Mouse (Mus musculus) inflammation-experienced regulatory T-cells, adult 6 months (primary cell): ENCODE results near the gene Lonrf2. TPM values are rescaled to one million over a fixed set of nuclear protein-coding genes. Genes with fewer than 3 reads are reported as not detected.

Source experiments
- ATAC-seq: one replicate; pipeline ENCODE4 v1.8.0; 2017
- polyA plus RNA-seq, 3 experiments: library from polyadenylated mRNA; unstranded; fragments of 100-300 nt; shearing (Covaris generic); gene quantifications; one replicate each; pipeline ENCODE4 v1.2.1; 2017

Lonrf2 gene
- polyA plus RNA-seq, 3 experiments from 2014 or later = not detected

DNA sequence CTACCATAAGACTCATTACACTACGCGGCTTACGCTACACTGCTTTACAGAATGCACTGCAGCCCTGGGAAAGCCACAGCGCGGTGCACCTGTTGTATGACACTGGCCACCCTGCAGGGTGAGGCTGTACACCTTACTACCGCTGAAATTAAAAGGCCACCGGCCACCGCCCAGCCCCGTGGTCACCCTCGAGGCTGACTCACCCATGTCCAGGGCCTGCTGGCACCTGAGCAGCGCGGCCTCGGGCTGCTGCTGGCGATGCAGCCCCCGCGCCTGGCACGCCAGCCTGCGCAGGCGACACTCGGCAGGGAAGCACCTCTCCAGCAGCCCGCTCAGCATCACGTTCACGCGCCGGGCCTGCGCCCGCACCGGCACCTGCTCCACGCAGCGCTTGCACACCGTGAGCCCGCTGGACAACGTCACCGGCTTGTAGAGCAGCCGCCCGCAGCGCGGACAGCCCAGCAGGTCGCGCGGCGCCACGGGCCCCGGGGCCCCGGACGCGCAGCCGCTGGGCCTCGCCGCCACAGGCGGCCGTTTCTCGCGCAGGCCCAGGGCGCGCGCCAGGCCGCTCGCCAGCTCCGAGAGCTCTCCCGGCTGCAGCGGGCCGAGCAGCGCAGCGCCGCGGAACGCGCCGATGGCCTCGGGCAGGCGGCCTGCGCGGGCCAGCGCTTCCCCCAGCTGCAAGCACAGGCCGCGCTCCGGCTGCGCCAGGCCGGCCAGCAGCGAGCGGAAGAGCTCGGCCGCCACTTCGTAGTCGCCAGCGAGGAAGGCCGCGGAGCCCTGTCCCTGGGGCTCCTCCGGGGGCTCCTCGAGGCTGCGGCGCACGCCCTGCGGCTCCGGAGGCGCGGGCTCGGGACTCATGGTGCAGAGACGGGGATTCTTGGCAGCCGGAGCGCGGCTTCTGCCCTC lies 689 bp downstream of the Lonrf2 start:
- no peak for ATAC-seq

- ATAC-seq = no peak
These were observed 1.6 kb downstream of the Lonrf2 start for GRCm38 (mm10) chr1:38834899-38835298.

GRCm38 (mm10) chr1:38824926-38825325 lies 11.6 kb downstream of the Lonrf2 start:
- no peak for ATAC-seq

GRCm38 (mm10) chr1:38823851-38824250 lies 12.7 kb downstream of the Lonrf2 start:
- no peak for ATAC-seq

DNA sequence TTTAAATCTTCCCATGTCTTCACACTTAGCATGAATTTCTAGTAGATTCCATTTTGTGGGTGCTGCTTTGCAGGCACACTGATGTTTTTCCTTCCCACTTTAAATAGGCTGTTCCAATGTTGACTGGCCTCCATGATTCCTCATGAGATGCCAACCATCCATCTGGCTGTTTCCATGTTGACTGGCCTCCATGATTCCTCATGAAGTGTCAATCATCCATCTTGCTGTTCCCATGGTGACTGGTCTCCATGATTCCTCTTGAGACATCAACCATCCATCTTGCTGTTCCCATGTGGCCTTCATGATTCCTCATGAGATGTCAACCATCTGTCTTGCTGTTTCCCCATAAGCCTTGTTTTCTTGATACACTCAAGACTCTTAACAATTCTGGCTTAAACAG lies 16.8 kb downstream of the Lonrf2 start:
- no peak for ATAC-seq

GRCm38 (mm10) chr1:38817671-38818070 lies 18.8 kb downstream of the Lonrf2 start:
- no peak for ATAC-seq

- no peak for ATAC-seq
These were observed 19.2 kb downstream of the Lonrf2 start for GRCm38 (mm10) chr1:38817268-38817667.

DNA sequence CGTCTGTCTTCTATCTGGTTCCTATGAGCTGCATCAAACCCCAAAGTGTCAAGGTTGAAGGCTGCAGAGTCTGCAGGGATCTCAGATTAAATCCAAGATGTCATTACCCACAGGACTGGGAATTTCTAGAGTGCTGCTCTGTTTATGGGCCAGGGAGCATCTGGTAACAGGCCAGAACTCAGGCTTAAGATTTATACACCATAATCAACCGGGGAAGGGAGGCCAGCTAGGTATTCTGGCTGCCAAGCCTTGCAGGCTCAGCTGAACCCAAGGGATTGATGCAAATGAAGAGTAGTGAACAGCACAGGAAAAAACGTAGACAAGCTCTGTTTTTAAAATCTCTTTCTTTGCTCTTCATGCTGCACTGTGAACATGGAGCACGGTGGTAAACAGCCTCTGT lies 20.2 kb downstream of the Lonrf2 start:
- ATAC-seq = no peak

DNA sequence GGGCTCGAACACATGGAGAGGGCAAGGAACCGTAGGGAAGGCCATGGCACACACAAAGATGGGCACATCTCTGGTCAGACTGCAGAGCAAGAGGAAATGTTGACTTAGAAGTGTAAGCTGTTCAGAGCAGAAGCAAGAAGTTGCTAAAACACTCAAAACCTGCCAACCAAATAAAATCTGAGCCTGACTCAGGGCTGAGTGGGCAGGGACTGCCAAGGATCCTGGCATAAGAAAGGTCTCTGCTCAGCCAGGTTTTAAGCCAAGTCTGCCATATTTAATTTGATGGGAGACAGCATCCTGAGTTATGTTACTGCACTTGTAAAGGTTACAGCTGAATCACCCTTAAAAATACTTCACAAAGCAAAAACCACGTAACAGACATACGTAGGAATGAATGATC lies 29.4 kb downstream of the Lonrf2 start:
- no peak for ATAC-seq

DNA sequence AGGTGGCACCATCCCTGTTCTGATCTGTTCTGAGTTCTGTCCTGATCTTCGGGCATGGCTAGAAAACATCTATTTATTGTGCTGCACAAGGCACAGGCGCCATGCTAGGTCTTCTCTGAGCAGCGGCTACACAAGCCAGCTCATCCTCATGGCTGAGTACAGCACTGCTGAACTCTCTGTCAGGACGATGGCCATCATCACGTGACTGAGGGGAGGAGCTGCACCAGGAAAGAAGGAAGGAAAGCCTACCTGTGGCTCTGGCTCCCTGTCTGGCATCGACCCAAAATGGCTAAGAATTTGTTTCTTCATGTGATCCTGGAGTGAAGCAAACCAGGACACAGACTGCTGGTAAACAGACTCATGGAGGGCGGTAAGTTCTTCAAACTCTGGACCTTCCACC lies 36.1 kb downstream of the Lonrf2 start:
- no peak for ATAC-seq

DNA sequence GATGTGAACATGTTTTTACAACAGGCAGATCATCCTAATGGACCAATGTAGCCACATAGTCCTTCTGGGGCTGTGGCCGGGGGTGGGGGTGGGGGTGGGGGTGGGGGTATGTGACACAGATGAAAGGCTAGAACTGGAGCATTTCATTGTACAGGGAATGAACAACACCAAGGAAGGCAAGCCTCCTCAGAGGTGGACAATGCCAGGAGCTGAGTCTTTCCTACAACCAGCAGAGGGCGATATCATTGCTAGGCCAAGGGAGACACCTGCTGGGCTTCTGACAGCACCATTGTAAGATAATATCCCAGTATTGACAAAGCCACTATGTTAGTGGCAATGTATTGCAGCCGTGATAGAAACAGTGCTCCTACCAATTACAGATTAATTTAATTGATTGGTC lies 37.2 kb downstream of the Lonrf2 start:
- no peak for ATAC-seq

DNA sequence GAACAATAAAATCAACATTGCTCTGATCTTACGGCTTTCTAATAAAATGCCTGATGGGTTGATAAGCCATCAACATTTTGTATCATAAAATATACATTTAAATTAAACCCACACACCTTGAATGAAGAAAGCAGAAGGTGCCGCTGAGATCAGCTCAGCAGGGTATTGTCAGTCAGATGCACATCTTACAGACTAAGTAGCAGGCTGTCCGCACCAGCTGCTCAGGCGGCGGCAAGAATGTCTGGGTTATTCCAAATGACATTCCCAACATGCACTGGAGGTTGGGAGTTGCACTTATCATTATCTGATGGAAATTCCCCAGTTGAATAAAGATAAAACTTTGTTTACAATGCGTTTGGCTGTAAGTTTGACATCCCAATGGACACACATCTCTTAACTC lies 39.6 kb downstream of the Lonrf2 start:
- no peak for ATAC-seq

DNA sequence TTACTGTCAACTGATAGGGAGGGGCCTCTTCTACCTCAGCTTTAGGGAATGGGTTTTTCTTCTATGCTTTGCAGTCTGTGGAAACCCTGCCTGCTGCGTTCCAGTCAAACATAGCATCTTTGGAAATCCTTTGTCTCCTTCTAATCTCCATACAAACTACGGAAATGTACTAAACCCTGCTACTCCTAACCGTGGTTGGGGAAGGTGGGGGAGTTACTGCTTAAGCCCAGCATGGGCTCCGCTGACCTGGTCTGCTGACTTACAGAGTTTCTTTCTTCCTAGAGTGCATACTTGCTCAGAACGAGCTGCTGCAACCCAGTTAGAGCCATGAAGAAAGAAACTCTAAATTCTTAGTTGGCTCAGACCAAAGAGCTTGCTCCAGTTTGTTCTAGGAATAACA lies 41.0 kb downstream of the Lonrf2 start:
- ATAC-seq = no peak

DNA sequence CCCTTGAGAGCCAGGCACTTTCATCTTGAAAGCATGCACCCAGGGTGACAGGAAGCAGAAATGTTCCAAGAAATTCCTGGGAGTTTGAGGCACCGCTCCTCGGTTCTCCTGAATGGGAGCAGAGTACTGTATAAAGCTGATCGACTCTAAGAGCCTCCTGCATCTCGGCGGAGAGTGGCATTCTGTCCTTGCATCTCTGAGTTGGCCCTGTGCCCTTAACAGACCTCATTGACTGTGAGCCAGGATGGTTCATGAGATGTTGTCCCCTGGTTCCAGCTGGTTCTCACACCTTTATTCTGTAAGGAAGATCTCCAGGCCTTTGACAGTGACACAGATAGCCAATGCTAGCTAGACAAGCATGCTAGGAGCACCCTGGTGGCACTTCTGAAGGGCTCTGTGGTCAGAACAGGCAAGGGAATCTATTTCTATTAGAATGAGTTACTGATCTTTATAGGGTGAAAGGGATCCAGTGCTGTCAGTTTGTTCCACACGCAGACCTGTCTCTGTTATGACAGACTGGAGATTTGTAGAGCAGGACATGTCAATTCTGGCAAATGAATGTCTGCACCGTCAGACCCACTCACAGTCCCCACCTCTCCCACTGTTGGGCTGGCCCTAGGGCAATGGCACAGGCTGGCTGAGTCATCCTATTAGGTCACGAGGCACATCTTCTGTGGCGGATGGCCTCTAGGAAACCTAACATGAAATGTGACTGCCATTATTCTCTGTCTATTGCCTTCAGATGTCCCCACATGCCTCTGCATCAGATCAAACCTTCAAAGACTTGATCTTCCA lies 45.3 kb downstream of the Lonrf2 start:
- no peak for ATAC-seq

DNA sequence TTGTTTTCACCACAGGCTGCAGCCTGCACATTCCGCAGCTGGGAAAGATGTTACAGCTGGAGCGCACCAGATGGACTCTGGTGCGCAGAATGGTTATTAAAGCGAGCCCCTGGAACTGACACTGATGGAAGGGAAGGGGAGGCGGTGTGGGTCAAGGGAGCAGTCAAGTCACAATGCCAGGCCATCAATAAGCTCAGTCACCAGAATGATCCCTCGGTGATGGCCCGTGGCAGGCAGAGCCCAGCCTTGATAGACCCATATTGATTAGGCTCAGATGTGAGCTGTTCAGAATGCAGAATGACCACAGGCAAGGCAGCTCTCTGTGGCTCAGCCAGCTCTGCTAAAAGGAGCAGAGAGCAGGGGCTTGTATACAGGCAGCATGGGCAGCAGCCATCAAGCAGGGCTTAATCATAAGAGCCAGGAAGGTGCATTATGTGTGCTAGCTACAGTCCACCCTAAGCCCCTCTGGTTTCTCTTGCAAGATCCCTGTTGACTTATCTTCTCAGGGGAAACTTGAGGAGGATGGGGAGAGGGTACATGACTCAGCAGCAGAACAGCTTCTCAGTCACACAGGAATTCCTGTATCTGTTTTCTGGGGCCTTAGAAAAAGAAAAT lies 46.4 kb downstream of the Lonrf2 start:
- ATAC-seq = no peak

DNA sequence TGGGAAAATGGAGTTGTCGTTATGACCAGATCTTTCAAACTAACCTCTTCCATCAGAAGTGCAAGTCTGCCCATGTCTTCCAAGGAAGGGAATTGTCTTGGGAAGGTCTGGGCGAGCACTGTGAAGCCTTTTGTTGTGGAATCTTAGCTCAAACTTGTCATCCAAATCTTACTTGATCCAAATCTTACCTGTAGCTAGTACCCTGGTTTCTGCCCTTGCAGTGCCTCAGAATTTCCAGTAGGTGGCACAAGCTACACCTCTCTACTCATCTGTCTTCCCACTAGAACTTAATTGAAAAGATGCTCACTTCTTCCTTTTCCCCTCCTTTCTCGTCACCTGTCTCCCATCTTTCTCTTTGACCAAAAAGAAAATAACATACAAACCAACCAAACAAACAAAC lies 47.6 kb downstream of the Lonrf2 start:
- no peak for ATAC-seq

GRCm38 (mm10) chr1:38787443-38787842 lies 49.1 kb downstream of the Lonrf2 start:
- peak; percentile 79 for ATAC-seq

DNA sequence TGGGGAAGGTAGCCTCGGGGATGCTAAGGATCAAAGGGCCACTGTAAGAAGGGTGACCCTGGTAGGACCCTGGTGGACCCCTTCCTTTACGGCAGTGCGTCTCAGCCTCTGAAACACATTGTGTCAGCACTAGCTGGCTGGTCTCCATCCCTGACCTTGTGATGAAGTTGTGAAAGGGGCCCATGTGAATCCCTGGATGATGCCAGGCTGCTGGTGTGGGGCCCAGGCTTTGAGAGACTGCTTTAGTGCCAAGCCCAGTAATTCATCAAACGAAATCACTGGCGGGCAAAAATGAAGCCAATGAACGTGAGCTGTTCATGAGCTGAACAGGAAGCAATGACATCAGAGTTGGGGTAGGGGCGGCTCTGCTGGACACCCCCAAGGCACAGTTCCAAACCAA lies 50.2 kb downstream of the Lonrf2 start:
- ATAC-seq = no peak

GRCm38 (mm10) chr1:38778271-38778670 lies 58.2 kb downstream of the Lonrf2 start:
- ATAC-seq = no peak

DNA sequence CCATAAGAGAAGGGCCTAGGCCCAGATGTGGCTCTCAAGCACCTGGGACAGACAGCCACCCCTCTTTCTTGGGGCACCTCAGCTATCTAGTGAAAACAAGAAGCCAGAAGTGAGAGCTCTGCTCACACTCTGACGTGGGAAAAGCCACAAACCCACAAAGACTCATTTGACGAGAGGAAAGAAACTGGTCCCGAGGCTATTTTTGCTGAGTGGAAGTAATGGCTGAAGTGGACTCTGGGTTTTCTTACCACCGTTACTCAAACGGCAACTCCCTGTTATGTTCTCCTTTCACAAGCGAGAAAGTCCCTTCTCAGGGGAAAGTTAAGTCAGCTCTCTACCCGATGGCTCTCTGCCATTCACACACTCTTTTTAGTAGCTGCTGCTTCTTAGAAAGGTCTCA lies 59.0 kb downstream of the Lonrf2 start:
- peak; percentile 81 for ATAC-seq

- no peak for ATAC-seq
These were observed 60.8 kb downstream of the Lonrf2 start for GRCm38 (mm10) chr1:38775713-38776112.

GRCm38 (mm10) chr1:38770676-38771075 lies 65.8 kb downstream of the Lonrf2 start:
- no peak for ATAC-seq

GRCm38 (mm10) chr1:38769920-38770319 lies 66.6 kb downstream of the Lonrf2 start:
- ATAC-seq = peak; percentile 60
